32 mouse cellular contexts compared by ENCODE assay signal in the genomic region with DNA sequence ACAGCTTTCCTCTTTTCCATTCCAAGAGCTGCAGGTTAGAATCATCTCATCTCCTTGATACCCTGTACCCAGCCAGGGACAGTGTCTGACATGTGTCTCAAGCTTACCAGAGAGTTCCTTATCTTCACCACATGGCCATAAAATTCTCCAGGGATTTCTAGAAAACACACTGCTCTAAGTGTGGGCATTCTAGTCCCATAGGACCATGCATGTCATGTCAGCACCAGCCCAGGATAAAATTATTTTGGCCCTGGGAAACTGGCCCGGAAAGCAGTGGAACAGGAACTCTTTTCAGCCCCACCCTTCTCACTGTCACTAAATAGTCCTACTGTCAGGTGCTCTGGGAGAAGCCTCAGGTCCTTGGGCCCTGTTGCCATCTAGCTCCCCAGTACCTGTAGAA. TPM values are rescaled to one million over a fixed set of nuclear protein-coding genes. Genes with fewer than 3 reads are reported as not detected.
DNase-seq lines count a peak whose midpoint lies in the region; ATAC-seq and TF ChIP-seq lines count a peak whose summit lies in the region.
"Had no signal": no experiment of that assay in that cellular context is flagged by ENCODE, and none has a peak within 500 bp of the region (broad histone marks: within the 10 kb centered on the region; RNA-seq: fewer than 3 reads in every experiment).

No protein-coding gene starts in this region.

- TF ChIP-seq CTCF in gastrocnemius, adult 2 months (IDR thresholded peaks at IDR 0.05), result no peak

- DNase-seq in gastrocnemius, adult 2 months, result no peak
- DNase-seq in gastrocnemius, postnatal 10 days, result no peak
- DNase-seq in kidney, adult 9 months, result peak; percentile 24
- DNase-seq in midbrain, embryonic 11.5 days (ENCODE audit: low spot score, missing footprints), result peak; percentile 35
- DNase-seq in midbrain, embryonic 10.5 days (ENCODE audit: low spot score), result no peak
- DNase-seq in neural tube, embryonic 10.5 days (ENCODE audit: extremely low spot score, low spot score), result no peak
- DNase-seq: adrenal gland, postnatal 10 days; cerebellum, adult 11 months; cerebellum, adult 9-11 months; embryo, embryonic 11 days; heart, postnatal 10 days; kidney, postnatal 25 days; lung, postnatal 4 days; midbrain, embryonic 14.5 days; retina, postnatal 1 day; right cerebral cortex, postnatal 14 days; thymus, adult 18-20 months; thymus, postnatal 25 days had no signal

- no peak overlapping the region for H3K4me2 ChIP-seq in kidney, embryonic 16.5 days (replicated peaks; ENCODE audit: low read depth, low read length)
- no peak overlapping the region for H3K4me2 ChIP-seq in midbrain, embryonic 11.5 days
- H3K4me2 ChIP-seq: embryonic facial prominence, embryonic 12.5 days; forebrain, embryonic 15.5 days; heart, embryonic 13.5 days; intestine, embryonic 15.5 days; liver, embryonic 11.5 days; lung, embryonic 15.5 days; neural tube, embryonic 15.5 days had no signal

- H3K36me3 ChIP-seq in kidney, embryonic 16.5 days (ENCODE audit: insufficient read depth, low read length), result no peaks in the 10 kb centered on the region
- H3K36me3 ChIP-seq in midbrain, embryonic 11.5 days (ENCODE audit: control insufficient read depth, insufficient read depth, low read length), result no peaks in the 10 kb centered on the region
- peaks cover 11% of the 10 kb centered on the region; the same call in 1 of the 2 replicates for H3K36me3 ChIP-seq in midbrain, embryonic 10.5 days
- H3K36me3 ChIP-seq: embryonic facial prominence, embryonic 12.5 days; forebrain, embryonic 15.5 days; intestine, embryonic 15.5 days; lung, embryonic 15.5 days; neural tube, embryonic 15.5 days had no signal

- no peak overlapping the region for H3K4me3 ChIP-seq in gastrocnemius, adult 2 months
- H3K4me3 ChIP-seq in kidney, embryonic 16.5 days (ENCODE audit: low read length), result no peak overlapping the region
- H3K4me3 ChIP-seq in midbrain, embryonic 11.5 days (ENCODE audit: low read depth, low read length), result no peak overlapping the region
- H3K4me3 ChIP-seq in midbrain, embryonic 10.5 days, result no peak overlapping the region
- H3K4me3 ChIP-seq: embryonic facial prominence, embryonic 12.5 days; forebrain, embryonic 10.5 days; forebrain, embryonic 15.5 days; heart, embryonic 13.5 days; intestine, embryonic 15.5 days; lung, embryonic 15.5 days; megakaryocyte, embryonic 14.5 days; neural tube, embryonic 15.5 days had no signal

- WGBS in kidney, embryonic 16.5 days, result 92% methylated on average over 1 of the region's 1 CpGs
- whole genome bisulfite sequencing in midbrain, embryonic 11.5 days, result 100% methylated on average over 1 of the region's 1 CpGs
- 92% methylated on average over 1 of the region's 1 CpGs for WGBS in midbrain, embryonic 10.5 days

- H3K9ac ChIP-seq in kidney, embryonic 16.5 days (replicated peaks; ENCODE audit: low read length), result no peak overlapping the region
- H3K9ac ChIP-seq in midbrain, embryonic 11.5 days (ENCODE audit: low read length), result no peak overlapping the region
- H3K9ac ChIP-seq: embryonic facial prominence, embryonic 12.5 days; forebrain, embryonic 15.5 days; heart, embryonic 13.5 days; intestine, embryonic 15.5 days; lung, embryonic 15.5 days; neural tube, embryonic 15.5 days had no signal

- H3K27ac ChIP-seq in gastrocnemius, adult 2 months, result peak overlapping the region; percentile 51
- no peak overlapping the region for H3K27ac ChIP-seq in kidney, embryonic 16.5 days (ENCODE audit: low read length)
- no peak overlapping the region for H3K27ac ChIP-seq in midbrain, embryonic 11.5 days (ENCODE audit: low read depth, low read length)
- H3K27ac ChIP-seq in midbrain, embryonic 10.5 days (replicated peaks), result no peak overlapping the region
- H3K27ac ChIP-seq: embryonic facial prominence, embryonic 12.5 days; forebrain, embryonic 10.5 days; forebrain, embryonic 15.5 days; heart, embryonic 13.5 days; hindbrain, postnatal 0 days; intestine, embryonic 15.5 days; lung, embryonic 15.5 days; neural tube, embryonic 15.5 days had no signal

- no peaks in the 10 kb centered on the region for H3K27me3 ChIP-seq in kidney, embryonic 16.5 days (ENCODE audit: insufficient read depth, low read length)
- H3K27me3 ChIP-seq in midbrain, embryonic 11.5 days (ENCODE audit: control insufficient read depth, insufficient read depth, low read length), result no peaks in the 10 kb centered on the region
- H3K27me3 ChIP-seq in midbrain, embryonic 10.5 days (ENCODE audit: low read depth, poor library complexity, severe bottlenecking), result no peaks in the 10 kb centered on the region
- H3K27me3 ChIP-seq: embryonic facial prominence, embryonic 12.5 days; forebrain, embryonic 15.5 days; heart, embryonic 13.5 days; intestine, embryonic 15.5 days; lung, embryonic 15.5 days; neural tube, embryonic 15.5 days had no signal

- H3K9me3 ChIP-seq in kidney, embryonic 16.5 days (ENCODE audit: low read length), result no peaks in the 10 kb centered on the region
- H3K9me3 ChIP-seq in midbrain, embryonic 11.5 days (ENCODE audit: control insufficient read depth, low read length), result no peaks in the 10 kb centered on the region
- no peaks in the 10 kb centered on the region for H3K9me3 ChIP-seq in midbrain, embryonic 10.5 days (replicated peaks)
- H3K9me3 ChIP-seq: embryonic facial prominence, embryonic 12.5 days; forebrain, embryonic 10.5 days; forebrain, embryonic 15.5 days; intestine, embryonic 15.5 days; lung, embryonic 15.5 days; neural tube, embryonic 15.5 days had no signal

- intact Hi-C loops in gastrocnemius, adult 2 months (cut with DNase I), result no loop called here

- no peaks in the 10 kb centered on the region for H3K4me1 ChIP-seq in kidney, embryonic 16.5 days (ENCODE audit: insufficient read depth, low read length)
- no peaks in the 10 kb centered on the region for H3K4me1 ChIP-seq in midbrain, embryonic 11.5 days (ENCODE audit: control insufficient read depth, insufficient read depth, low read length)
- no peaks in the 10 kb centered on the region; the same call in 1 of the 2 replicates for H3K4me1 ChIP-seq in midbrain, embryonic 10.5 days
- H3K4me1 ChIP-seq: embryonic facial prominence, embryonic 12.5 days; forebrain, embryonic 10.5 days; intestine, embryonic 15.5 days; megakaryocyte, embryonic 14.5 days had no signal

- no peak for ATAC-seq in kidney, embryonic 16.5 days (ENCODE audit: low FRiP score, low TSS enrichment)
- no peak for ATAC-seq in midbrain, embryonic 11.5 days (ENCODE audit: low FRiP score)
- no peak for ATAC-seq in activated CD4-positive, CD25-positive, alpha-beta regulatory T cell, adult 4 months
- ATAC-seq: forebrain, embryonic 15.5 days; hindbrain, postnatal 0 days; intestine, embryonic 15.5 days had no signal

RNA-seq across cellular contexts. Expression of gene Epn2, which starts 9.8 kb away (rescaled TPM):
- 10 to 100 TPM; 19.7 to 24.7 TPM for total RNA-seq in gastrocnemius, adult 2 months (2021)
- 10 to 100 TPM; 25.0 to 29.2 TPM for total RNA-seq in gastrocnemius, postnatal 10 days (2021)
- polyA plus RNA-seq in kidney, embryonic 16.5 days (2015; fragmentation: Nextera tagmentation; extraction: Ambion mirVana), result 25.0 and 26.9 TPM in 2 replicates
- 28.5 and 29.9 TPM in 2 replicates for polyA plus RNA-seq in midbrain, embryonic 11.5 days (2014; fragmentation: Nextera tagmentation; extraction: Ambion mirVana)
- 23.9 and 28.4 TPM in 2 replicates for polyA plus RNA-seq in midbrain, embryonic 10.5 days (2016; fragmentation: Nextera tagmentation; extraction: Ambion mirVana)
- under 1 TPM; 0.33 to 0.40 TPM for polyA plus RNA-seq in activated CD4-positive, CD25-positive, alpha-beta regulatory T cell, adult 4 months (2017; shearing (Covaris generic))
- total RNA-seq: granulocyte monocyte progenitor cell, adult 5-6 weeks; monocyte, adult 5-6 weeks had no signal

Comparison
In these comparisons a context has a peak if more than half of its experiments do, and no peak if none do; other contexts are left out.
1. DNase-seq: peak in kidney, adult 9 months (single experiment) and midbrain, embryonic 11.5 days (single experiment); none in gastrocnemius, adult 2 months (single experiment), gastrocnemius, postnatal 10 days (single experiment), midbrain, embryonic 10.5 days (single experiment) and neural tube, embryonic 10.5 days (single experiment).
2. RNA of gene Epn2, which starts 9.8 kb away (polyA plus RNA-seq): 28.5 to 29.9 TPM in midbrain, embryonic 11.5 days, 25.0 to 26.9 TPM in kidney, embryonic 16.5 days and 23.9 to 28.4 TPM in midbrain, embryonic 10.5 days; 0.33 to 0.40 TPM in activated CD4-positive, CD25-positive, alpha-beta regulatory T cell, adult 4 months; every median in the first group is over 10 times any median in the second.